Mouse (Mus musculus): ENCODE data around the gene Ago4. TPM values are rescaled to one million over a fixed set of nuclear protein-coding genes. Genes with fewer than 3 reads are reported as not detected.

Ago4 gene
- polyA plus RNA-seq, 1 experiment from 2014 or later, result 1.4 TPM

DNA sequence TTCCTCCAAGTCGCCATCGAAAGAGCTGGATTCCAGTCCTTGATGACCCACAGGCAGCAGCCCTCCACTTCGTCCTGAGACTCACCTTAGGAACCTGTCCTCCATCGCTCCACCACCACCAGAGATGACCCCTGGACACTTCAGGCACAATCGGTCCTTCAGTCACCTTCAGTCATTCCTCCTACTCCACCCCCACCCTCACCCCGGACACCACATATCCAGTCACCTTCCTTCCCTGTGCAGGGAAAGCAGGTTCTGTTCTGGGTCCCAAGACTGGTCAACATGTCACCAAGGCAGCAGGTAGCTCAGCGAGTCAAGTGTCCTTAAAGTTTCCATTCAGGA, 428 bp upstream of the Ago4 start:
- Histone ChIP-seq H3K4me1 (replicated peaks; ENCODE audit: insufficient read depth, low read length) (no peaks in the 10 kb centered on the region; the same call in 1 of the 2 replicates), H3K27ac (no peak overlapping the region), H3K9ac (ENCODE audit: low read depth, low read length) (peak overlapping the region; percentile 74), H3K9me3 (replicated peaks; ENCODE audit: low read length) (no peaks in the 10 kb centered on the region), H3K4me3 (replicated peaks; ENCODE audit: low read depth, low read length) (peak overlapping the region; percentile 68), H3K4me2 (ENCODE audit: low read length) (peak overlapping the region; percentile 92), H3K36me3 (ENCODE audit: insufficient read depth, low read length) (no peaks in the 10 kb centered on the region), H3K27me3 (ENCODE audit: insufficient read depth, low read length) (no peaks in the 10 kb centered on the region)
- DNase-seq (ENCODE audit: low spot score) (no peak), ATAC-seq (replicated peaks; ENCODE audit: low FRiP score, low read depth) (peak; percentile 72)
- no peak for TF ChIP-seq CTCF (IDR thresholded peaks at IDR 0.05; ENCODE audit: low read depth)
- 8% methylated on average over 7 of the region's 7 CpGs for WGBS

GRCm38 (mm10) chr4:126532292-126532691, 980 bp downstream of the Ago4 start:
- peak overlapping the region; percentile 92 for H3K4me2 ChIP-seq (ENCODE audit: low read length)
- no peaks in the 10 kb centered on the region; the same call in 1 of the 2 replicates for H3K4me1 ChIP-seq (replicated peaks; ENCODE audit: insufficient read depth, low read length)
- H3K36me3 ChIP-seq (ENCODE audit: insufficient read depth, low read length), result no peaks in the 10 kb centered on the region
- peak overlapping the region; percentile 68 for H3K4me3 ChIP-seq (replicated peaks; ENCODE audit: low read depth, low read length)
- no peak for DNase-seq (ENCODE audit: low spot score)
- H3K9me3 ChIP-seq (replicated peaks; ENCODE audit: low read length), result no peaks in the 10 kb centered on the region
- H3K9ac ChIP-seq (ENCODE audit: low read depth, low read length), result peak overlapping the region; percentile 74
- H3K27me3 ChIP-seq (ENCODE audit: insufficient read depth, low read length), result no peaks in the 10 kb centered on the region
- WGBS, result 47% methylated on average over 5 of the region's 5 CpGs
- ATAC-seq (replicated peaks; ENCODE audit: low FRiP score, low read depth), result no peak
- H3K27ac ChIP-seq, result no peak overlapping the region
- TF ChIP-seq CTCF (IDR thresholded peaks at IDR 0.05; ENCODE audit: low read depth), result no peak

DNA sequence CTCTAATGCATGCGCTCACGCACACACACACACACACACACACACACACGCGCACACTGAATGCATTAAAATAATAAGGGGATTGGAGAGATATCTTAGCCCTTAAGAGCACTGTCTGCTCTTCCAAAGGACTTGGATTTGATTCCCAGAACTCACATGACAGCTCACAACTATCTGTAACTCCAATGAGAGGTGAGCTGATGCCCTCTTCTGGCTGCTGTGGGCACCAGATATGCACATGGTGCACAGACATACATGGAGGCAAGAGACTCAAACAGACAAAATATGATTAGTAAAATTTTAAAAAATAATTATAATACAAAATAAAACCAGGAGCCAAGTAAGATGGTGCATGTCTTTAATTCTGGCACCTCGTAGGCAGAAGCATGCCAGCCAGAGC, 6.4 kb downstream of the Ago4 start:
- ATAC-seq (replicated peaks; ENCODE audit: low FRiP score, low read depth), result no peak
- DNase-seq (ENCODE audit: low spot score), result no peak
- no peak overlapping the region for H3K27ac ChIP-seq

DNA sequence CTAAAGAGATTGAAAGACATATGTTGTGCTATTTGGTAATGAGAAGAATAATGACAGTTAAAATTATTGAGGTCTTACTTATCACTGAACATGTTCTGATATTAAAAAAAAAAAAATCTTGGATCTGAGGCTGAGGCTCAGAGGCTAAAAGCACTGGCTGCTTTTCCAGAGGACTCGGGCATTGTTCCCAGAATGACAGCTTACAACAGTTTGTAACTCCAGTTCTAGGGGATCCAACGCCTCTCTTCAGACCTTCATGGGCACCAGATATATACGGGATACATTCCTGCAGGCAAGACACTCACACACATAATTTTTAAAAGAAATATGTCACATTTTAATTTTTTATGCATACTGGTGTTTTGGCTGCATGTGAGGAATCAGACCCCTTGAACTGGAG, 7.1 kb downstream of the Ago4 start:
- Histone ChIP-seq H3K9me3 (replicated peaks; ENCODE audit: low read length) (no peaks in the 10 kb centered on the region), H3K9ac (ENCODE audit: low read depth, low read length) (no peak overlapping the region), H3K4me1 (replicated peaks; ENCODE audit: insufficient read depth, low read length) (no peaks in the 10 kb centered on the region), H3K27ac (no peak overlapping the region), H3K27me3 (ENCODE audit: insufficient read depth, low read length) (no peaks in the 10 kb centered on the region), H3K4me2 (ENCODE audit: low read length) (no peak overlapping the region), H3K36me3 (ENCODE audit: insufficient read depth, low read length) (no peaks in the 10 kb centered on the region), H3K4me3 (replicated peaks; ENCODE audit: low read depth, low read length) (no peak overlapping the region)
- 88% methylated on average over 3 of the region's 3 CpGs for whole genome bisulfite sequencing
- ATAC-seq (replicated peaks; ENCODE audit: low FRiP score, low read depth), result no peak
- DNase-seq (ENCODE audit: low spot score), result no peak
- TF ChIP-seq CTCF (IDR thresholded peaks at IDR 0.05; ENCODE audit: low read depth), result no peak

More for the DNA sequence above, 6.4 kb downstream of the Ago4 start:
- Histone ChIP-seq H3K4me2 (ENCODE audit: low read length) (no peak overlapping the region), H3K4me3 (replicated peaks; ENCODE audit: low read depth, low read length) (no peak overlapping the region), H3K9me3 (replicated peaks; ENCODE audit: low read length) (no peaks in the 10 kb centered on the region), H3K27me3 (ENCODE audit: insufficient read depth, low read length) (no peaks in the 10 kb centered on the region), H3K9ac (ENCODE audit: low read depth, low read length) (no peak overlapping the region), H3K36me3 (ENCODE audit: insufficient read depth, low read length) (no peaks in the 10 kb centered on the region), H3K4me1 (replicated peaks; ENCODE audit: insufficient read depth, low read length) (no peaks in the 10 kb centered on the region)
- TF ChIP-seq CTCF (IDR thresholded peaks at IDR 0.05; ENCODE audit: low read depth), result peak; percentile 12; the same call in 1 of the 2 replicates
- 92% methylated on average over 5 of the region's 5 CpGs for WGBS

GRCm38 (mm10) chr4:126512308-126513066, 20.8 kb downstream of the Ago4 start:
- H3K27ac ChIP-seq, result no peak overlapping the region
- TF ChIP-seq CTCF (IDR thresholded peaks at IDR 0.05; ENCODE audit: low read depth), result no peak
- H3K4me3 ChIP-seq (replicated peaks; ENCODE audit: low read depth, low read length), result no peak overlapping the region
- H3K27me3 ChIP-seq (ENCODE audit: insufficient read depth, low read length), result no peaks in the 10 kb centered on the region
- H3K9me3 ChIP-seq (replicated peaks; ENCODE audit: low read length), result no peaks in the 10 kb centered on the region
- no peaks in the 10 kb centered on the region for H3K36me3 ChIP-seq (ENCODE audit: insufficient read depth, low read length)
- ATAC-seq (replicated peaks; ENCODE audit: low FRiP score, low read depth) (no peak), DNase-seq (ENCODE audit: low spot score) (no peak)
- H3K9ac ChIP-seq (ENCODE audit: low read depth, low read length), result no peak overlapping the region
- 84% methylated on average over 6 of the region's 6 CpGs for WGBS
- H3K4me1 ChIP-seq (replicated peaks; ENCODE audit: insufficient read depth, low read length), result no peaks in the 10 kb centered on the region
- no peak overlapping the region for H3K4me2 ChIP-seq (ENCODE audit: low read length)

GRCm38 (mm10) chr4:126511013-126511412, 22.3 kb downstream of the Ago4 start:
- Histone ChIP-seq H3K4me1 (replicated peaks; ENCODE audit: insufficient read depth, low read length) (no peaks in the 10 kb centered on the region), H3K4me3 (replicated peaks; ENCODE audit: low read depth, low read length) (no peak overlapping the region), H3K9me3 (replicated peaks; ENCODE audit: low read length) (no peaks in the 10 kb centered on the region), H3K36me3 (ENCODE audit: insufficient read depth, low read length) (0 out of 2 replicates have a peak, but pooled peaks cover 3% of the 10 kb centered on the region), H3K27me3 (ENCODE audit: insufficient read depth, low read length) (no peaks in the 10 kb centered on the region), H3K27ac (no peak overlapping the region), H3K4me2 (ENCODE audit: low read length) (no peak overlapping the region), H3K9ac (ENCODE audit: low read depth, low read length) (no peak overlapping the region)
- no peak for DNase-seq (ENCODE audit: low spot score)
- WGBS, result 90% methylated on average over 5 of the region's 5 CpGs
- no peak for TF ChIP-seq CTCF (IDR thresholded peaks at IDR 0.05; ENCODE audit: low read depth)
- ATAC-seq (replicated peaks; ENCODE audit: low FRiP score, low read depth), result no peak

Measured in kidney, postnatal 0 days (tissue).